8 mouse cellular contexts compared by ENCODE assay signal in genomic region chr17:73096484-73096883, GRCm38 (mm10). TPM values are rescaled to one million over a fixed set of nuclear protein-coding genes. Genes with fewer than 3 reads are reported as not detected.
DNase-seq lines count a peak whose midpoint lies in the region; ATAC-seq lines count a peak whose summit lies in the region.

No protein-coding gene starts in this region.

- H3K36me3 ChIP-seq in embryonic facial prominence, embryonic 10.5 days (replicated peaks), result no peaks in the 10 kb centered on the region

- ATAC-seq in frontal cortex, adult (ENCODE audit: low TSS enrichment), result no peak

- intact Hi-C loops in left cerebral cortex, postnatal 4 days (cut with DNase I), result loop anchor here (10.0 kb wide), 1 partner anchor 198 kb away; no protein-coding TSS in a partner anchor

- no peaks in the 10 kb centered on the region for H3K27me3 ChIP-seq in embryonic facial prominence, embryonic 10.5 days (replicated peaks; ENCODE audit: low read depth, poor library complexity, severe bottlenecking)

- peaks cover 4% of the 10 kb centered on the region; the same call in 1 of the 2 replicates for H3K4me1 ChIP-seq in embryonic facial prominence, embryonic 10.5 days

- DNase-seq in frontal cortex, postnatal 25 days (ENCODE audit: low spot score in 2 of 2), result peak; percentile 22 to 23
- DNase-seq in 3T3-L1 (ENCODE audit: low read depth, low spot score) (peak; percentile 66), NIH3T3 (ENCODE audit: low read depth) (peak; percentile 70)
- DNase-seq in embryonic facial prominence, embryonic 10.5 days (ENCODE audit: low spot score), result peak; percentile 47
- DNase-seq in left cerebral cortex, postnatal 4 days, result peak; percentile 60
- peak; percentile 49 for DNase-seq in right cerebral cortex, postnatal 4 days
- DNase-seq in ovary, postnatal 14 days (ENCODE audit: low spot score), result no peak

- 39% methylated on average over 5 of the region's 5 CpGs for WGBS in embryonic facial prominence, embryonic 10.5 days

- no peaks in the 10 kb centered on the region for H3K9me3 ChIP-seq in embryonic facial prominence, embryonic 10.5 days

- H3K4me3 ChIP-seq in embryonic facial prominence, embryonic 10.5 days, result no peak overlapping the region

- H3K27ac ChIP-seq in embryonic facial prominence, embryonic 10.5 days (replicated peaks), result no peak overlapping the region

RNA-seq across cellular contexts. Expression of gene Lclat1, which starts 11.3 kb away (rescaled TPM):
- 11.3 and 11.8 TPM in 2 replicates for polyA plus RNA-seq in embryonic facial prominence, embryonic 10.5 days (2016; fragmentation: Nextera tagmentation; extraction: Ambion mirVana)
- total RNA-seq in left cerebral cortex, postnatal 4 days (2021), result 10 to 100 TPM; 28.8 to 33.3 TPM
